Mouse (Mus musculus): ENCODE measurements around the gene Gpr137c.

- TF ChIP-seq TBP (conservative IDR thresholded peaks at IDR 0.05; ENCODE audit: low read depth, low read length) (no peak), MEF2A (IDR thresholded peaks at IDR 0.05; ENCODE audit: borderline replicate concordance, low read depth, low read length) (no peak), CTCF (conservative IDR thresholded peaks at IDR 0.05 in 1 of 2, IDR thresholded peaks at IDR 0.05 in 1 of 2; ENCODE audit: low read depth in 2 of 2, low read length in 2 of 2) (no peak), MXI1 (IDR thresholded peaks at IDR 0.05; ENCODE audit: low read depth, low read length) (no peak), RAD21 (IDR thresholded peaks at IDR 0.05; ENCODE audit: low read depth, low read length) (no peak), POLR2AphosphoS2 (IDR thresholded peaks at IDR 0.05; ENCODE audit: low read depth, low read length) (no peak), POLR2A (IDR thresholded peaks at IDR 0.05; ENCODE audit: low read depth, low read length) (no peak), BHLHE40 (IDR thresholded peaks at IDR 0.05; ENCODE audit: low read depth, low read length) (no peak), ZKSCAN1 (IDR thresholded peaks at IDR 0.05; ENCODE audit: borderline replicate concordance, low read depth, low read length) (no peak)
Measured at GRCm38 (mm10) chr14:45323320-45323719, 103.8 kb downstream of the Gpr137c start.
